Mouse (Mus musculus): Measurements from ENCODE around the gene Pnmt. TPM values are rescaled to one million over a fixed set of nuclear protein-coding genes. Genes with fewer than 3 reads are reported as not detected.
"Not testable (repeated sequence)": the region's sequence is repeated elsewhere in the genome, so short reads cannot be mapped to it uniquely, and the experiment has no call there.

Pnmt gene
- total RNA-seq, 2 experiments from 2014 or later = not detected

GRCm38 (mm10) chr11:98357396-98358160 is 28.7 kb upstream of the Pnmt start:
- DNase-seq = no peak

GRCm38 (mm10) chr11:98358161-98359083 is 27.8 kb upstream of the Pnmt start, which contains the start of gene Stard3:
Gene Stard3 (plus strand): TSS chr11:98358368.
- peak; percentile 75 to 79 for DNase-seq

- DNase-seq = no peak
These were observed 25.3 kb upstream of the Pnmt start for GRCm38 (mm10) chr11:98360866-98361521.

- no peak for DNase-seq
These were observed 22.4 kb upstream of the Pnmt start for GRCm38 (mm10) chr11:98363817-98364216.

GRCm38 (mm10) chr11:98364410-98364809 is 21.8 kb upstream of the Pnmt start:
- no peak for DNase-seq

- no peak for DNase-seq
These were observed 20.0 kb upstream of the Pnmt start for GRCm38 (mm10) chr11:98366290-98366689.

GRCm38 (mm10) chr11:98367171-98367862 is 18.9 kb upstream of the Pnmt start:
- no peak for DNase-seq

GRCm38 (mm10) chr11:98367863-98368186 is 18.4 kb upstream of the Pnmt start:
- no peak for DNase-seq

GRCm38 (mm10) chr11:98369337-98369736 is 16.9 kb upstream of the Pnmt start:
- DNase-seq = no peak

GRCm38 (mm10) chr11:98370588-98370987 is 15.7 kb upstream of the Pnmt start:
- no peak for DNase-seq

GRCm38 (mm10) chr11:98371556-98372240 is 14.6 kb upstream of the Pnmt start:
- no peak for DNase-seq

- DNase-seq = peak in 1 of 2 experiments; percentile 50
These were observed 13.8 kb upstream of the Pnmt start for GRCm38 (mm10) chr11:98372406-98372805.

- no peak for DNase-seq
These were observed 13.0 kb upstream of the Pnmt start for GRCm38 (mm10) chr11:98373244-98373643.

GRCm38 (mm10) chr11:98374266-98374665 is 12.0 kb upstream of the Pnmt start:
- no peak for DNase-seq

GRCm38 (mm10) chr11:98376756-98377155 is 9.5 kb upstream of the Pnmt start:
- no peak for DNase-seq

- DNase-seq = no peak
These were observed 8.5 kb upstream of the Pnmt start for GRCm38 (mm10) chr11:98377787-98378186.

GRCm38 (mm10) chr11:98379379-98379778 is 6.9 kb upstream of the Pnmt start:
- no peak for DNase-seq

GRCm38 (mm10) chr11:98380106-98380505 is 6.1 kb upstream of the Pnmt start:
- DNase-seq = no peak

- DNase-seq = no peak
These were observed 4.6 kb upstream of the Pnmt start for GRCm38 (mm10) chr11:98381651-98382050.

- not testable (repeated sequence) for DNase-seq
These were observed 3.8 kb upstream of the Pnmt start for GRCm38 (mm10) chr11:98382405-98382804.

- DNase-seq = no peak
These were observed 2.8 kb upstream of the Pnmt start, which contains the start of gene Tcap for GRCm38 (mm10) chr11:98383261-98384030. Gene Tcap (plus strand): TSS chr11:98383811.

Data from layer of hippocampus, postnatal 36 days (tissue).